Mouse (Mus musculus) thymus, postnatal 14 days (tissue): Measurements from ENCODE around the gene Ice1.
A peak's percentile ranks its signal among the peaks of the same experiment; 100 is the strongest.

Experiments used
- DNase-seq: peaks from one replicate; pipeline ENCODE4 v3.0.0; 2021

The Ice1 gene

DNA sequence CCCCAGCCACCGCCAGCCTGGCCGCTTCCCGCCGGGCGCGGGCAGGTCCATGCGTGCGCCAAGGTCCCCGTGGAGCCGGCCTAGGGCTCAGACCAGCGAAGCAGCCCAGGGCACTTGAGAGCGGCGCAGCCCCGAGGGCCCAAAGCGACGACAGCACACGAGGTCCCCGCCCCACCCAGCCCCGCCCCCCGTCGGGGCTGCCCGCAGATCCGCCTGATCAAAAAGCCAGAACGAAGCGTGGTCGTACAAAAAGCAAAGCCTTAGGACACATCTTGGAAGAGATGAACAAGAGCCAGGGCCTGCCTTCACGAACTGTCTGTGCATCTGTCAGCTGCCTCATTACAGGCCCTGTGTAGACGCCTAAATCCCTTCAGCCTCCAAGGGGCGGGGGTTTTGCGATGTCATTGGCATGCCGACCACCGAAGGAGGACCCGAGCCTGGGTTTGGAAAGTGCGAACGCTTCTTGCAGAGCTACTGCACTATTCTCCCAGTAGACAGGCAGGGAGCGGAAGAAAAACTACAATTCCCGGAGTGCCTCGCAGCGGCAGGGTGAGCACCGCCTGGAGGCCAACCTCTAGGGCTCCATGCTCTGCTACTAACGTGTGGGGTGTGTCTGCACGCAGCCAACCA, 343 bp upstream of the Ice1 start:
- peak; percentile 94 for DNase-seq

DNA sequence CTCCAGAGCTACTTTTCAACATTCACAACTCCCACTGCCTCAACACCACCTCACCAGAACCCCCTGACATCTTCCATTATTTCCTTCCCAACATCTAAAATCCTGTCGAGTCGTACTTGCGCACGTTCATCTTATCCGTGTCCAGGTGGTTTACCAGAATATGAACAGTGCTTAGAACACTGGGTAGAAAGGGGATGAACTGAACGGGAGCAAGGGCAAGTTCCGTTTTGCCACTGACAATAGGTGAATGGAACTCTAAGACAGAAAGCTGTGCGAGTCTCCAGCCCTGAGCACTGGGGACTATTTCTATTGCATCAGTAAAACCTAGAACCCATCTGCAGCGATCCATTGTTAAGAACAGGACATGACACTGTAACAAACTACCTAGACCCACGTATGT, 728 bp downstream of the Ice1 start:
- no peak for DNase-seq

DNA sequence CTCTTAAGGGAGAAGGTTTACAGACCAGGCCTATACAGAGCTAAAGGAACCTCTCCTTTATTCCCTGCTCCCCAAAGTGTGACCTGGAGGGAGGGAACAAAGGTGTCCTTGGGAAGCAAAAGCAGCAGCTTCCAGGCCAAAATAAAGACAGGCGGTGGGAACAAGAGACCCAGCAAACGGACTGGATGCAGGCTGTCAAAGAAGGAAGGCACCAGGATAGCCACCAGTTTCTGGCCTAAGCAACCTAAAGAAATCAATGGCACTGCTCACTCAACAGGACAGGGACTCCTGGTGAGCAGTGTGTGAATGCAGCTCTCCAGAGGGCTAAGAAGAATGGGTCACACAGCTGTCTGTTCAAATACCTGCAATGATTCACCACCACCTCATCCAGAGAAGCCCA, 1.8 kb downstream of the Ice1 start:
- DNase-seq: no peak

DNA sequence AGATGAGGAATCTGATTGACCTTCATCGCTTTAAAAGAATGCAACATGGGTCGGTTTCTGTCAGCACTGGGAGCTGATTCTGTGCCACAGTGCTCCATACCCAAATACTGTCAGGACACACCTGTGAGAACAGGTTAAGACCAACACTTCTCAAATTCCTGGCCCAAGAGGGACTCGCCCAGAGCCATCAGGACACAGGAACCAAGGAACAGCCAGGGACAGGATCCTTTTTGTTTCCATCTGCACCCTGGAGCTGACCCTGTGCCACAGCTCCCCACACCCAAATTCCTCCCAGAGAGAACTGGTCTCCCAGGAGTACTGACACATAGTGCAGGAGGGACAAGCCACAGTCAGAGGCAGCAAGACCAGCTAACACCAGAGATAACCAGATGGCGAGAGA, 11.0 kb downstream of the Ice1 start:
- no peak for DNase-seq

DNA sequence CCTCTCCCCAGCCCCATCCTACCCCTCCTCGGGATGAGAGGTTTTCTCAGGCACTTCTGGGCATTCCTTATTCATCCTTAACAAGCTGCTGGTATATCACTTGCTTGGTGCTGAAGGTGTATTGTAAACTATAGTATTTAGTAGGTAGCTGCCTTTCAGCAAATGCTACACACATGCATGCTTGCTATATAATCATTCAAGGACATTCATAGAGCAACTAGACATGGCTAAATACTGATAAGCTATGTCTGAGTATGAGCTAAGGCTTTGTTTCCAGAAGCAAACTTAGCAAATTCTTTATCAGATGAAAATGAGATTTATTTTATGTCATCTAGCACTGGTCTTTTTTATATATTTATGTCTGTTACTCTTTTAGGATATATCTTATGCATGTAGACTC, 11.8 kb downstream of the Ice1 start:
- DNase-seq: no peak

DNA sequence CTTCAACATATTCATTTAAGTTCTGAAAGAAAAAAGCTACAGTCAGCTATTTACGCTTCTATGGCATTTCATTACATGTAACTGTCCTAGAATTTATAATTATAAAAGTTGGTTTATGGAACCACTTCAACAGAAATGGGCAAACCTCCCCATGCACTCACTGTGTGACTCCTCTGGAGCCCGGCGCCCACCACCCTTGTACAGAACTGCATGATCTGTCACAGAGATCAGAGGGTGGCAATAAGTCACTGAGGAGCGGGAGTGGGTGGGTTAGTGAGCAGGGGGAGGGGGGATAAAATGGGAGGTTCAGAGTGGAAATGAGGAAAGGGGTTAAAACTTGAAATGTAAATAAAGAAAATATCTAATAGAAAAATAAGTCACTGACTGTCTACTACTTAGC, 13.0 kb downstream of the Ice1 start:
- DNase-seq: no peak

GRCm38 (mm10) chr13:70622461-70623057, 14.9 kb downstream of the Ice1 start:
- DNase-seq: no peak

DNA sequence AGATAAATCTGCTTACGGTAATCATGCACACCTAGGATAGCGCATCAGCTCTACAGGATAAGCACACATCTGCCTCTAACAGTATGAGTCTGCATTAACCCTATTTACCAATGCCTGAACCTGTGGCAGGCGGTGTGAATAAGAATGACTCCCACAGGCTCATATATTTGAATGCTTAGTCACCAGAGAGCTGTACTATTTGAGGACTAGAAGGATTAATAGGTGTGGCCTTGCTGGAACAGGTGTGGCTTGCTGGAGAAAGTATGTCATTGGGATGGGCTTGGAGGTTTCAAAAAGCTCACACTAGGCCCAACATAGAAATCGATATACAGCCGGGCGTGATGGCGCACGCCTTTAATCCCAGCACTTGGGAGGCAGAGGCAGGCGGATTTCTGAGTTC, 15.9 kb downstream of the Ice1 start:
- DNase-seq: no peak

- DNase-seq: no peak
Observed at GRCm38 (mm10) chr13:70612837-70613236, 24.6 kb downstream of the Ice1 start.

DNA sequence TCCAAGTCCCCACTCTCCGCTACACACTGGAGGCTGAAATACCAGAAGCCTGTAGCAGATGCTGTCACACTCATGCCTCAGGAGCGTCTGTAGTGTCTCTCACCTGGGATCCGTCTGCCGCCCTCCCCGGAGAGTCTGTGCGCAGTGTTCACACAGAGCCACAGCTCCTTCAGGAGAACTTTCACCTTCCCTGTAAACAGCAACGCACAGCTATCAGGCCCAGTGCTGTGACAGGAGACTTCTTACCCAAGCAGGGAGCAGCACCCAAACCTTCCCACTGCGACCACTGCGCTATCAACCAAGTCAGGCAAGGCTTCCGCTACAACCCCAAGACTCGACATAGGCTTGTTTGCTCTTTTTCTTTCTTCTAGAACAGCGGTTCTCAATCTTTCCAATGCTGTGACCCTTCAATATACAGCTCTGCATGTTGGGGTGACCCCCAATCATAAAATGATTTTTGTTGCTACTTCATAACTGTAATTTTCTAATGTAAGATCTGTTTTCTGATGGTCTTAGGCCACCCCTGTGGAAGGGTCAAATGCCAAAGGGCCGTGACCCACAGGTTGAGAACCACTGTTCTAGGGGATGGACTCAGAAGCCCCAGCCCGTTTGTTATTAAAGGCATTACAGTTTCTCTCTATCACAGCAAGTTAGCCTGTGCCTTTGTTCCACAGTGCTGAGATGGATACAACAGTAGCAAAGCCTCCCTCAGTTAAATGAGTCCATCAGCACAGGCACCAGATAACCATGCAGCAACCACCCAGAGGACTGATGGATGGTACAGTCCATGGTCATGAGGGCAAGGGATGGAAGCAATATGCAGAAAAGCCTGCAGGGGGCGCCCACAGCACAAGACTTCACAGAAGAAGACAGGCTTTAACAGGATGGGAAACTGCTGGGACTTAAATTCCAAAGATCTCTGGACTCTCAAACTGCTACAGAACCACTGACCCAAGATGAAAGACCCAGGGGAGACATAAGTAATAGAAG, 26.7 kb downstream of the Ice1 start:
- DNase-seq: peak; percentile 66

DNA sequence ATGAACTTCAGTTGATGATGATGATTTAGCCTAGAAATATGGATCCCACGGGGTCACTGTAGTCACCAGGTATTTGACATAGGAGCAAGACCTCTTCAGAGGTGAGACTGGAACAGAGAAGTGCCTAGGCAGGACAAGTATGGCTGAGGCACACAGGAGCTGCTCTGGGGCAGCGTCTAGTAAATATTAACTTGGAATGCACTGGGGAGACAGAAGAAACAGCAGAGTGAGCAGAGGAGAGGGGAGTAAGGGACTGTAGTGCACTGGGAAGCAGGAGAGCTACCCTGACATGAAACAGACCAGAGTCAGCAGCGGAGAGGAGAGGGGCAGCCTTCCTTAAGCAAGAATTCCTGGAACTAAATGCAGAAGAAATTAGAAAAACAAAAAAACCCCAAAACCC, 27.8 kb downstream of the Ice1 start:
- no peak for DNase-seq

DNA sequence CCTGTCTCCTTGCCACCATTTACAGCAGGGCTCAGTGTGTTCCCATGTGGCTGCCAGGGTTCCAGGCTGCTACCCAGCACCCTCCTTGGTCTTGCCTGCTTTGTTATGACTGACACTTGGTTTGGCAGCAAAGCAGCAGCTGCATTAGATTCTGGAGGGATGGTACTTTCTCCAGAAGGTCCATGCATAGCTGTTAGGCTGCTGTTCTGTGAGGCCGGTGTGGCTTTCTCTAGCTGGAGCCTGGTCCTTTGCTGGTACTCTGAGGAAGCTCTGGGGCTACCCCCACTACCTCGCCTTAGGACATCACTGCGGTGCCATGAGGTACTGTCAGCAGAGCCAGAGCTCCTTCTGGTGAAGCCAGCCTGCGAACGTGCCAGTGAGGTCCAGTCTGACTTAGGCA, 32.1 kb downstream of the Ice1 start:
- DNase-seq: no peak

DNA sequence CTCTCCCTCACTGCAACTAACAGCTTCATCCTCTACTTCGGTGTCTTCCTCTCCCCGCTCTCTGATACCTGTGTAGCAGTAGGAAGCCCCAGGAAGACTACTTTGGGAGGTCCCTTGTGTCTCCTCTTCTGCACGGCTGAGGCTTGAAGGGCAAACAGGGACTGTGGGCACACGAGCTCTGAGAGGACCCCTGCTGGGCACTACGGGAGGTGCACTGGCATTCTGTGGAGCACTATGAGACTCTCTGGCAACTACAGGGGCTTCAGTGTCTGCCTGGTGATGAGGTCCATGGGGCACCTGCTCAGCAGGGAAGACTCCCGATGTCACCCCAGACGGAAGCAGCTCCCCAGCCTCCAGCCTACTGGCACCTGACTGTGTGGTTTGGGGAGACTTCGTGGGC, 32.7 kb downstream of the Ice1 start:
- peak; percentile 32 for DNase-seq

DNA sequence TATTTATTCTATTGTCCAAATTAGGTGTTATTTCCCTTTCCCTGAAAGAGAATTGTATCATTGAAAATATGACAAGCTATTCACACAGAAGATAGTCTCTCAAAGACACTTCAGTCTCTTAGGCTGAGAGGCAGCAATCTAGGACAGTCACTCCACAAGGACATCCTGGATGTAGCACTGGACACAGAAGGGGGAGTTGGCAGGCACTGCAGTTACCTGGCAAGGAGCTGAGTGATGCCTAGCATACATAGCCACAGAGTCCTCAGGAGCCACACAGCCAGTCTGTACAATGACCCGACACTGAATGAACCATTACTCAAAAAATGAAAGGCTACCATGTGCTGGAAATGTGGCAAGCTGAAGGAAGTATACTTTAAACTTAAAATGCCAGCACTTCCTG, 35.9 kb downstream of the Ice1 start:
- no peak for DNase-seq

- DNase-seq: peak; percentile 9
Observed at GRCm38 (mm10) chr13:70599964-70600619, 37.3 kb downstream of the Ice1 start.

DNA sequence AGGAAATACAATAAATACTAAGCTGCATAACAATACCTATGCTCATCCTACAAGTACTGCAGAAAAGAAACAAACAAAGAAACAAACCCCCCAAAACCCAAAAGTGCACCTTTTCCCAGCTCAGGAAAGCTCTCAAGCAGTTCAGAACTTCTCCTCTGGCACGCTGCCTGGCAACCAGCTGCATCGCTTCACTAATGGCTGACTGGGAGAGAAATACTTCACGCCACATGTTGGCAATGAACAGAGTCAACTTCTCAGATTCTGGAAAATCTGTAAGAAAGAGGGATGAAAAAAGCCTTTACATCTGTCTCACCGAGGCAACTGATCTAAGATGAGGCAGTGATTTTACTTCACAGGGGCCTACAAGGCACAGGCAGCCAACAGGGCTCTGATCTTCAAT, 38.5 kb downstream of the Ice1 start:
- no peak for DNase-seq

DNA sequence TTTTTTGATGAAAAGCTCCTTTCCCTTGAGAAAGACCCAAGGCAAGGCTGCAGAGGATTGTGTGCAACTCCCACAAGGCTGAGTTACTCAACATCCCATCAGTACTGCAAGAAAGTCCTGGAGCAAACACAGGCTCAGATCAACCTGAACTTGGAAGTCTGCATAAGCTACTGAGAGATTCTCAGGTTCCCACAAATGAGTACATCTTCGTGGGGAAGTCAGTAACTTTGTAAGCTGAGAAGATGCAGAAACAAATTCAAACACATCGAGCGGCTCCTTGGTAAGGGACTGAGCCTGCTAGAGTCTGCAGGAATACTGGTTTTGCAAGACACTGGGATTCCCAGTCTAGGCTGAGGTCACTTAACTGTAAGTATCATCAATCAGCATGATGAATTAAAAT, 40.5 kb downstream of the Ice1 start:
- no peak for DNase-seq

GRCm38 (mm10) chr13:70590248-70590762, 47.1 kb downstream of the Ice1 start:
- DNase-seq: no peak

- peak; percentile 59 for DNase-seq
Observed at GRCm38 (mm10) chr13:70586969-70587368, 50.5 kb downstream of the Ice1 start.

GRCm38 (mm10) chr13:70582517-70582916, 54.9 kb downstream of the Ice1 start:
- peak; percentile 32 for DNase-seq

DNA sequence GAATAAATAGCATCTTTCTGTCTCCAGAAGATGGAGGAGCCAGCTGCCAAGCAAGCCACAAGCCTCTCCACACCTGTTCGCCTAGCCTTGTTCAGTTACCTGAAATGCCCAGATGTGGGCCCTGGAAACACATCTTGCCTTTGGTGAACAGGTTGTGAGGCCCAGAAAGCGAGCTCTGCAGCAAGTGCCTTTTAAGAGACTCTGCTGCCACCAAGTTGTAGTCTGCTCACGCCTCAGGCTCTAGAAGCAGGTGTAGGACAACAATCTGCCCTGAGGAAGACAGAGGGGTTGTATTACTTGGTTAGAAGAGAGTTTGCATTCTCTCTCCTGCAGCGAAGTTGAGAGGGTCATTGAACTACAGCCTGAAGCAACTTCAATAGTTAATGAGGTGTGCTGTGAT, 55.9 kb downstream of the Ice1 start:
- DNase-seq: no peak

GRCm38 (mm10) chr13:70574216-70574615, 63.2 kb downstream of the Ice1 start:
- no peak for DNase-seq

DNA sequence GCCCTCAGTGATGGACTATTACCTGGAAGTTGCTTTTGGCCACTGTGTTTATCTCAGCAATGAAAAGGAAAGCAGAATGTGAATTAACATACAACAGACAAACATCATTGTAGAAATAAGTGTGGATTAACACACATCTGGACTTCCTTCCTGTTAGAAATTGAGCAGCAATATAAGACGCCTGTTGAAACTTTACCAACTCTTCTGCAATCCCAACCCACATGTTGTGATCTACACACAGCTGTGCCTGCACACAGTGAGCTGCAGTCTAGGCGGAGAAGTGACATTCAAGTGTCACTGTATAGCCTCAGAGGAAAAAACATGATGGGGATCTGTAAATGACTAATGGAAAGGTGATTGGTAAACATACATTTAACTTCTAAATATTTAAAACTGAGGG, 69.5 kb downstream of the Ice1 start:
- no peak for DNase-seq
